Mouse (Mus musculus) adrenal gland, postnatal 25 days (tissue): ENCODE results near the gene Ccdc144b. TPM values are rescaled to one million over a fixed set of nuclear protein-coding genes. Genes with fewer than 3 reads are reported as not detected.

Experiments
- DNase-seq: peaks from one replicate; pipeline ENCODE4 v3.0.0; 2021; ENCODE audit warnings: mixed read lengths
- total RNA-seq: library from RNA; stranded (reverse); gene quantifications from 2 replicates; pipeline ENCODE4 v1.2.3, GENCODE M21; 2021

The Ccdc144b gene
- total RNA-seq, 1 experiment from 2014 or later = 0.15 TPM

DNA sequence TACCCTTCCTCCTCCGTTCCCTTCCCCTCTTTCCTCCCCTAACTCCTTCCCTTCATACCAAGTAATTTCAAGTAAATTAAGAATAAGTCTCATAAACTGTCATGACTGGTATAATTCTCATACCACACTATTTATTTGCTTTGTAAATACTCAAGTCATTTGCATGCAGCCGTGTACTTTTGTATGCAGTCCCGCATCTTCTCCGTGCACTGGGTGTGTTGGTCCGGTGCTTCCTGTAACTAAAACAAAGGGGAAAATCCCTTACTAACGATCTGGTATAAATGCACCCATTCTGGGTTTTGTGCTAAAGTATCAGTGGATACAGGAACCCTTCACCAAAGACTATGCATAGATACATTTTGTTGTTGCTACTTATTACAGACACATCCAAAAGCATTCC lies 27.6 kb downstream of the Ccdc144b start:
- no peak for DNase-seq

DNA sequence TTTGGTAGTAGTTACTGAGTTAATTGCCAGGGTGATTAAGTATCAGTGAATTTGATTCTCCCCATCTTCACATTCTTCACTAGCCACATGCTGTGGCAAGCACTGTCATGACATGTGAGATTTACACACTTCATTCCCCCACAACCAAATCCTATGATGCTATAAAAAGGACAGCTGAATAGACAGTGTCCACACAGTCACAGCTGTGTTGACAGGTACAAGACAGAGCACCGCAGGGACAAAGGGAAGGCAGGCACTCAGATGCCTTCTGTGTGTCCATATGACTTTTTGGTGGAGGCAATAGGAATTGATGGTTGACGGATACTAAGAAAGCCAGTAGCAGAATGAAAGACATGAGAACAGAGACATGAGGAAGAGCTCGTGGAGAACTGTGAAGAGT lies 42.1 kb downstream of the Ccdc144b start:
- DNase-seq = no peak

DNA sequence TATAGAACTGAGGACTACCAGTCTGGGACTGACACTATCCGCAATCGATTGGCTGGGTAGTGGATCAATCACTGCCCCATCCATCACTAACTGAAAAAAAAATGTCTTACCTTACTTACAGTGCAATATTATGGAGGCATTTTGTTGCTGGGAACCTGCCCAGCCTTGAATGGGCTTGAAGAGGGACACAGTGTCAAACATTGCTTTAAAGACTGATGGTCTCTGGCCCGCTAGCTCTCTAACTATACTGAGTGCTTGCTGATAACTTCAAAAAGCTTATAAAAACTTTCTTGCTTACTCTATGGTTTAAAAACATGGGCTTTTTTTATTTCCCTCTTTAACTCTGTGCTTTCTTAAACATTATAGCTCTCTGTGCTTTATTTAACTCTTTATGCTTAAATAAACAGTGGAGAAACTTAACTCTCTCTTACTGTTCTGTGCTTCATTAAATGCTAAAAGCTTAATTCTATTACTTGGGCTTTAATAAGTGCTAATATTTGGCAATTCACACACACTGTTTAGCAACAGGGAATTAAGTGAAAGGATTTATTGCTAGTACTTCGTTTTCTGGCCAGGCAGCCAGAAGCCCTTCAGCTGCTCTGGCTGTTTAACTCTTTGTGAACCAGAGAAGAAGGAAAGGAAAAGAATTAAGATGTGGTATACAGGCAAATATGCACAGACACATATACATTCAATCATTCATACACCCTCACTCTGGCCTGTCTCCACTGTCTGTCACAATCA lies 44.8 kb downstream of the Ccdc144b start:
- no peak for DNase-seq

DNA sequence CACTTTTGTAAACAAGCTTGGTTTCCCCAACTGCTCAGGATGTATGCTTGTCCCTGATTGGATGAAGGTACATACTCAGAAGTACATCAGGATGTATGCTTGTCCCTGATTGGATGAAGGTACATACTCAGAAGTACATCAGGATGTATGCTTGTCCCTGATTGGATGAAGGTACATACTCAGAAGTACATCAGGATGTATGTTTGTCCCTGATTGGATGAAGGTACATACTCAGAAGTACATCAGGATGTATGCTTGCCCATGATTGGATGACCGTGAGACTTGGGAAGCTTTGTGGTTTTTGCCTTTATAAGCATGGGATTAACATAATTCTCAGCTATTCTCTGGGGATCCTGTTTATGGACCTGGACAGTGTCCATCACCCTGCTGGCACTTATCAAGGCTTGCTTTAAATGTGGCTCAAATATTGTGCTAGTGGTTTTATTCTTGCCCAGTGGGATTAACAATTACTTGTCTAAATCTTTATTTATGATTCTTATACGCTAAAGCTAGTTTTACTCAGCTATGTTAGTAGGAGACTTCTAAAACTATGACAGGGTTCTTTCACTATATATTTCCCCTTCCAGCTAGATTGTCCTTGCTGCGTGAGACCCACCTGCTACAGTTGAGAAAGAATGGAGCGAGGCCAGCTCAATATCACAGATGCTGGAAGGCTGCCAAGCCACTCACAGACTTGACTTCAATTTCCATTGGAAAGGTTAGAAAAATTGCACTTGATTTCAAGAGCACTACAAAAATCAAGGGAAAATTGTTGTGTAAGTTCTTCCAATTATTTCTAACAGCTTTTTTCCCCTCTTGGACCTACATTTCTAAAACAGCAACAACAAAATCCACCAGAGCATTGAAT lies 49.1 kb downstream of the Ccdc144b start:
- DNase-seq = peak; percentile 34

DNA sequence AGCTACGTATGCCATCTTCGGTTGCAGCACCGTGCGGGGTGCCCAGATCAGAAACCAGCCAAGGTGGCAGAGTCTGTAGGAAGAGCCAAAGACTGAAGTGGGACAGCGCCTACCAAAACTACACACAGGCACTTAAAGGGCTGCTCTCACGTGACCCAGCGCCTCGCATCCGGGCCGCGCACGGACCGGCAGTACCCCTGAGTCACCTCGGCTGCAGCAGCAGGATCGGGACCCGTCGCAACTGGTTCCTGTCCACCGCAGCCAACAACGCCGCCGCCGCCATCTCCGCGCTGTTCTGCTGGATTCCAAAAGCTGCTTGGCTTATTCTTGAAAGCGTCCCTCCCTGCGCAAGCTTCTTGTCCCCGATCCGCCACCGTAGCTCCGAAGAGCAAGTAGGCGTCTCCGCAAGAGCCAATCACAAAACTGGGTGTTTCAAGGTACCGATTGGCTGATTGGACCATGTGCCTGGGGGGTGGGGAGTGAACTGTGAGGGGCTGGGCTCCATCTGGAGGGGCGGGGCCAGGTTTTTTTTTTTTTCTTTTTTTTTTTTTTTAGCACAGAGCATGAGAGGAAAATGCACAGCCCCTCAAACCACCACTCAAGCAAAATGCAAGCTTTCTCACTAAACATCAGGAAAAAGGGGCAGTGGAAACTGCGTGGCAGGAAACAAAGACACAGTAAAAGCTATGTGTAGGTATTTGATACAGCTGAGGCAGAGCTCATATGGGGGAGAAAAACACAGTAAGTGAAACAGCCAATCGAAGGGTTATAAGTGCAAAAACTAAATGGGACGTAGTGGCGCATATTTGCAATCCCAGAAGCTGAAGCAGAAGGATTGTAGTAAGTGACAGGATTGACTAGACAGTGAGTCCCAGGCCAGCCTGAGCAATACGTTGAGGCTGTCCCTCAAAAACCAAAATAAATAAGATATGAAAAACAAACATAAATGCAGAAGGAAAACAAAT lies 52.8 kb downstream of the Ccdc144b start, which contains the start of gene Mccc1:
Mccc1 (minus strand) TSS at position 404 of the 965 bp plus-strand sequence.
- DNase-seq = peak; percentile 89

DNA sequence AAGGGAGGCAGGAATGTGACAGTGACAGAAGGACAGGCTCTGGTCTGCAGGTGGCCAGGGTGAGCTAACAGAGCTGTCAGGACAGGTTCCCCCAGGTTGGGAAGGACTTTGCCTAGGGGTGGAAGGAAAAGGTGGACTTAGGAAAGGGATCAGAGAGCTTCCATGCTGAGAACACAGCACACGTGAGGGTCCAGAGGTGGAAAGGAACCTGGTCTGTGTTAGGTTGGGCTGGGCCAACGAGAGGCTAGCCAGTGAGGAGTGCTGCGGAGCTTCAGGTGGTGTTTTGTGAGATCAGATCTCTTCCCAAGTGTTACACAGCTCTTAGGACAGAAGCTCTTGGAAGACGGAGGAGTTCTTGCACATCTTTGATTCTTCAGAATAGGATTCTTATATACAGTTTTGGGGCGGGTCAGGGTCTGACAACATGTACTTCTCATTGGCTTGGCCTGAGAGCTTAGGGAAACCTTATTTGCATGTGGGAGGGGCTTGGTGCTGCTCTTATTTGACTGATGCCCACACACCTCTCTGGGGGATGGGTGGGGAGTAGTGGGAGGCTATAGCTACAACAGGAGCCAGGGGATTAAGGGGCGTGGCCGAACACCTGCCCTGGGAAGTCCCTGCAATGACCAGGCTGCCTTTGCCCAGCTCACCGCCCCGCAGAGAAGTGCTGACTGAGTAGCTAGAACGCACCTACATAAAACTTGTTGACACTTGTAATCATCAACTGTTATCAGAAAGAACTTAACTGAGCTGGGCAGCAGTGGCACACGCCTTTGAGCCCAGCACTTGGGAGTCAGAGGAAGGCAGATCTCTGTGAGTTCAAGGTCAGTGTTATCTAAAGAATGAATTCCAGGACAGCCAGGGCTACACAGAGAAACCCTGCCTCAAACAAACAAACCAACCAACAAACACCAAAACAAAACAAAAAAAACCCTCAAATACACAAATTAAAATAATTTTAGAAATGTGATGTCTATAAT lies 58.5 kb downstream of the Ccdc144b start:
- no peak for DNase-seq

DNA sequence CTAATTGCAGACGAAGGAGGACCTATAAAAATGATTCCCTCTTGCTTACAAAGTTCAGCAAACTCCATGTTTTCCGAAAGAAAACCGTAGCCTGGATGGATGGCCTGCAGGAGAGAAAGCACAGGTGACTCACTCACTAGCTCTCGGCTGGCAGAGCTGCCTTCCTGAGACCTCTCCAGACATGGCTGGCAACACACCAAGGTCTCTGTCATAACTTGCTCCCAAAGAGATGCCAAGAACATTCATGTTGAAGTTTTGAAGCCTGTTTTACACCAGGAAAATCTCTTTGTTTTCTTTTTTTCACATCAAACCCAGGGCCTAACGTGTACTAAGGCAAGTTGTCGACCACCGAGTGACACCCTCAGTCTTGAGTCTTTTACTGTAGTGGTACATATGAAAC lies 62.6 kb downstream of the Ccdc144b start:
- peak; percentile 56 for DNase-seq

DNA sequence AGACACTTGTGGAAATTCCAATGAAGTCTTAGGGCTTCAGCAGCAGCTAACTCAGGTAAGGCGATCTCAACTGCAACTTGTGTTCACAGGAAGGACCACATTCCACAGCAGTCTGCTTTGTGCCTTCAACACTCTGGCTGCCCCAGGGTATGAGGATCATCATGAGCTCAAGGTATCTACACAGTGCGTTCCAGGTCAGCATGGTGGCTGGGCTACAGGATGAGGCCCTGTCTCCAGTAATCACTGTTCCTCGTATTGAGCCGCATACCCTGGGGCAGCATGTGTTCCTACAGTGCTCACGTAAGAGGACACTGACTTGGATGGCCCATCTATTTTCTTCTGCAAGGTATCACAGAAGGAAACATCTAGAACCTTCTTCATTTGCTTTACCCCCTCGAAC lies 65.3 kb downstream of the Ccdc144b start:
- no peak for DNase-seq

DNA sequence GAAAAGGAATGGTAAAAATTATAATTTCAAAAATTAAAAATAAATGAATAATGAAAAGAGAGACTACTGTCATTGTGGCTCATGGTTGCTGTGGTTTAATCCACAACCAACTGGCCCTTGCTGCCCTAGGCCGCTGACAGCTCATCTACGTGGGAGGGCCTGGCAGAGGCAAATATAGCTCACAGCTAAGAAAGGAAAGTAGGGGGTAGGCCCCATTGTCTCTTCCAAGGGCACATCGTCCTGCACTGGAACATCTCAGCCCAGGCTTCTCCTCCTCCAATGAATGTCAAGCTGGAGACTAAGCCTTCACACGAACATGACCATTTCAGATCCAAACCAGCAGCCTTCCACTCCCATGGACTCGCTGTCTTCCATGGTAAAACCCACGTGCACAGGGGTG lies 67.1 kb downstream of the Ccdc144b start:
- no peak for DNase-seq

DNA sequence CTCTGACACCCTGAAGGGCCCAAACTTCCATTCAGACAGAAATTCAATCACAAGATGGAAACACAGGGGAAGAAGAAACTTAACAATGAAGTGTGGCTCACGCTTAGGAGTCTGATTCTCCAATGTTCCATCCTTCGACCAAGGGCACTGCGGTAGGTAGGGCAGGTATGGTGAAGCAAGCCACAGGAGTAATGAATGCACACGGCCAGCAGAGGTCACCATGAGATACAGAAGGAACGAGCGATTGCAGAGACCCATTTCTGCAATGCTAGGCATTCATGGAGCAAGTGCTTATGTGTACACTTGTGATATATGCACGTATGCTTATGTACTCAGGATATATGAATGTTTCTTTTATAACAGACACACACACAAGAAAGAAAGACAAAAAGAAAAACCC lies 79.8 kb downstream of the Ccdc144b start:
- peak; percentile 23 for DNase-seq

DNA sequence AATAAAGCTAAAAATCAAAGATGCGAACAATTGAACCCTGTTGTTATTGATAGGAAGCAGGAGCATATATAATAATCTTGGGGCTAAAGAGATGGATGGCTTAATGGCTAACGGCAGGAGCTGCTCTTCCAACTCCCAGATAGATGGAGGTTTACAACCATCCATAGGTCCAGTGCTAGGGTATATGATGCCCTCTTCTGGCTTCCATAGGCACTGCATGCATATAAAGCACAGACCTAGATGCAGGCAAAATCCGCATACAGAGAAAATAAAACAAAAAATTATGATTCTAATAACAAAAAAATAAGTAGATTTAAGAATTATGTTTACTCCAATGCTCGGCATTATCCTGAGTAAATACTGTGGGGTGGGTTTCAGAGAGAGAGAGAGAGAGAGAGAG lies 80.4 kb downstream of the Ccdc144b start:
- no peak for DNase-seq

DNA sequence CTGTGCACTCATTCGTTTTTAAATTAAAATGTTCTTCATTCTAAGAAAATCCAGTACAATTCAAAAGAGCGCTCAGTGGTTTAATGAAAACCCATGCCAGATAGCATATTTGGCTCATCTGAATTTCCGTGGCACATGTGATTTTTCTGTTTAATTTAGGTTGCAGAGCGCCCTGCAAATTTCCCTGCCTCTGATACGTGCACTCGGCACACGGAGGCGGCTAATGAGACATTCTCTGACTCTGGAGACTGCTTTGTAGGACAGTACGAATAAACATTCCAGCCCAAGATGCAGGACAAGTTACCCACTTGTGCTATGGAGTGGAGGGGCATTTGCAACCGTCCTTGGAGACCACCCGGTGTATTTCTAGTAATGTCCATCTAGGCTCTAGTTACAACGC lies 82.2 kb downstream of the Ccdc144b start:
- no peak for DNase-seq

DNA sequence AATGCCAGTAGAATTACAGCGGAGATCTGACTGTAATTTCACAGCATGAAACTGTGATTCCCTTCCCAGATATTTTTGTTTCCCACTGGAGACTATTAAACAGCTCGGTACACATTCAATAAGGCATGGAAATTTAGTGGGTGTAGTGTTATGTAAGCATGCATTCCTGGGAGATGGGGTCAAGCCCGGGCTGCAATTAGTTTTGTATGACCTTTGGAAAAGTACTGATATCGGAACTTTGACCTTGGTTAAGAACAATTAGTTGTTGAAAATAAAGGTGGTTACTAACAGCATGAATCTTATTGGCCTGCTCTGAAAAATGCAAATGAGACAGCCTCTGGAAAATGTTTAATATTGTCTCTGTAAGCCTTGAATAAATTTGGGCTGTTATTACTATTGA lies 82.9 kb downstream of the Ccdc144b start:
- DNase-seq = no peak

DNA sequence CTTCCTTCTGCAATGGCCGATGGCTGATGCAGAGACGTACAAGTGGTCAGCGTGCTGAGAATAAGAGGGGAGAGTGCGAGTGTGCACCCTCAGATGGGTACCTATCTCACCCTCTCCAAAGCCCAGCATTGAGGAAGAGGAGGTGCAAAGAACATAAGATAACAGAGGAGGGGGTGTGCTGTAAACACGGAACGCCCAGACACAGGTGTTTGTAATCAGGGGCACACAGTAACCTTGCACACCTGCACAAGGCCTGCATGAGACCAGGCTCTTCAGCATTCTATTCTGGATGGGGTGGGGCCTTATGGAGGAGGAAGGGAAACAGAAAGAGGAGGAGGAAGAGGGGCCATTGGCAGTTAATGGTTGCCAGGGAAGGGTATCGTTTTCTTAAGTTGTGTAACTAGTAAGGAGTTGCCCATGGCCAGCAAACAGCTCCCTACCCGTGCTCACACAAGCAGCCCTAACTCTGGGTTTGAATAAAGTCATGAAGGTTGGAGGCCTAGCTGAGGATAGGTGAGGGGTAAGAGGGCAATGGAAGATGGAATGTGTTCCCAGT lies 85.9 kb downstream of the Ccdc144b start:
- no peak for DNase-seq

DNA sequence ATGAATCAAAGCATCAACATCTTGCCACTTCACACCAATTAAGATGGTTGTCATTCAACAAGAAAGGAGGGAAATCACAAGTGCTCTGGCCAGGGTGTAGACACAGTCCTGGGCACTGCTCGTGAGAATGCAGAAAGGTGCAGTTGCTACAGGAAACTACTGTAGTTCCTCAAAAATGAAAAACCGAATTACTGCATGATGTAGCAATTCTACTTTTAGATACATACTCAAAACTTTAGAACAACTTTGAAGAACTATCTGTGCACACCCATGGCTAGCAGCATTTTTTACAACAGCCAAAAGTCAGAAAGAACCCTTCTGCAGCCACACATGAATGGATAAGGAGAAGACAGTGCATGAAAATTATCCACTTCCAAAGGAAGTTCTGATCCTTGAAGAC lies 86.9 kb downstream of the Ccdc144b start:
- no peak for DNase-seq

DNA sequence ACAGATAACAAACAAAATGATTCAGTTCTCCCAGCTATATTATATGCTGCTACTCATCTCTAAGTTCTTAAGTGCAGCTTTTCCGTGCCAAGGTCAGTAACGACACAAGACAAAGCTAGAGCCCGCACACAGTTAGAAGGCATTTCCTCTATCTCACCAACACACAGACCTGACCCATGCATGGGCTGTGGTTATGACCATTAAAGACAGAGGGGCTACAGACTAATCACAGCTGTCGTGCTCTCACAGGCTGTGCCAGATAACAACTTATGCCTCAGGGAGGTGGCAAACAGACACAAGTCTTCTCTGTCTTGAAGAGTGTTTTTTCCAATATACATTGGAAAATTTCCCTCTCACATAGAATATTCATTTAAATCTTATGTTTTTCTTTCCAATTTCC lies 88.4 kb downstream of the Ccdc144b start:
- no peak for DNase-seq

DNA sequence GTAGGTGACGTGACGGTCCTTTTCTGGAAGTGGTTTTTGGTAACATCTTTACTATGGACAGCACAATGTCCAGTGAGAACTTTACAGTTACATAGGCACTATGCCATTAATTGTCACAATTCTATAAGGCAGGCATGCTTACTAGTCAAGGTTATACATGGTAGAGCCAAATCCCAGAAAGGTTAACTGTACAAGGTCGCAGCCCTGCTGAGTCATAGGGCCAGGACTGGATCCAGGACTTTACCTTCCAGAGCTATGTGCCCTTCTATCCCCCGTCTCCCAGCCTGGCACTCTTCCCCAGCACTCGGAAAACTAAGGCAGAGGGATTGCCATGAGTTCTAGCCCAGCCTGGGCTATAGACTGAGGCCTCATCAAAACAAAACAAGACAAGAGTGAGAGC lies 89.4 kb downstream of the Ccdc144b start:
- peak; percentile 9 for DNase-seq

DNA sequence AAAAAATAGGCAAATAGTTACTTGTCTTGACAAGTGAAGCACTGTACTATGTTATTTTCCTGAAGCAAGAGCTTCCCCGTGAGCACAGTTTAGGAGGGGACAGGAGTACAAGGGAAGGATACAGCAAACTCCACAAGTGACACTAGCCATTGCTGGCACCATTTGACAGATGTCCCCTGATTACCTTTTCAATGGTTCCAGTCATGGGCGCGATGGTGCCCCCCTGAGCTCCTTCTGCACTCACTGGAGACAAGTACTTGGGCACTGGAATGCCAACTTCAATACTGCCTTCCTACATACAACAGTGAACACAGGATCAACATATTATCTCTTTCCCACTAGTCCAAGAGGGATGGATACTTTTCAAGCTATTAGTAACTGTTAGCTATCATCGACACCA lies 89.9 kb downstream of the Ccdc144b start:
- DNase-seq = no peak

DNA sequence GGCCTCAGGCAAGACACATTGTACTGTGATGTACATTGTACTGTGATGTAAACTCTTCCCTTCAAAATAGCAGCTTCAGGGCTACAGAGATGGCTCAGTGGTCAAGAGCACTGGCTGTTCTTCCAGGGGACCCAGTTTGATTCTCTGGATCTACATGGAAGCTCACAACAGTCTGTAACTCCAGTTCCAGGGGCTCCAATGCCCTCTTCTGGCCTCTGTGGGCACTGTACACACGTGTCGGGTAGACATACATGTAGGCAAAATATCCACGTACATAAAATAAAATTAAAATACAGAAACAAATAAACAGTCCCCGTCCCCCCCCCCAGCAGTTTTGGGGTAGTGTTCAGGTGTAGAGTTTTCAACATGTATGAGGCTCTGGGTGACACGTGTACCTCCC lies 90.4 kb downstream of the Ccdc144b start:
- DNase-seq = no peak
